Comparison of ENCODE assay signal across 14 mouse cellular contexts in genomic region chr12:73049520-73050225, GRCm38 (mm10). TPM values are rescaled to one million over a fixed set of nuclear protein-coding genes. Genes with fewer than 3 reads are reported as not detected.
A peak's percentile ranks its signal among the peaks of the same experiment; 100 is the strongest.
DNase-seq lines count a peak whose midpoint lies in the region; ATAC-seq lines count a peak whose summit lies in the region.
"Had no signal": no experiment of that assay in that cellular context is flagged by ENCODE, and none has a peak within 500 bp of the region (broad histone marks: within the 10 kb centered on the region; RNA-seq: fewer than 3 reads in every experiment).

No protein-coding gene starts in this region.

- peaks cover 17% of the 10 kb centered on the region for H3K4me1 ChIP-seq in forebrain, embryonic 11.5 days (replicated peaks; ENCODE audit: control insufficient read depth, insufficient read depth, low read length)
- H3K4me1 ChIP-seq in forebrain, embryonic 13.5 days, result peaks cover 42% of the 10 kb centered on the region
- H3K4me1 ChIP-seq in neural tube, embryonic 15.5 days, result peaks cover 30% of the 10 kb centered on the region
- peaks cover 62% of the 10 kb centered on the region for H3K4me1 ChIP-seq in limb, embryonic 12.5 days (replicated peaks)

- no peak overlapping the region for H3K9ac ChIP-seq in forebrain, embryonic 11.5 days (ENCODE audit: low read length)
- H3K9ac ChIP-seq in forebrain, embryonic 13.5 days, result no peak overlapping the region
- no peak overlapping the region for H3K9ac ChIP-seq in neural tube, embryonic 15.5 days (replicated peaks)
- H3K9ac ChIP-seq in limb, embryonic 12.5 days (replicated peaks), result no peak overlapping the region

- no peaks in the 10 kb centered on the region for H3K36me3 ChIP-seq in forebrain, embryonic 11.5 days (ENCODE audit: control insufficient read depth, insufficient read depth, low read length)
- H3K36me3 ChIP-seq in forebrain, embryonic 13.5 days (ENCODE audit: poor library complexity, severe bottlenecking), result no peaks in the 10 kb centered on the region
- no peaks in the 10 kb centered on the region for H3K36me3 ChIP-seq in neural tube, embryonic 15.5 days
- H3K36me3 ChIP-seq in limb, embryonic 12.5 days, result no peaks in the 10 kb centered on the region

- no peaks in the 10 kb centered on the region for H3K9me3 ChIP-seq in forebrain, embryonic 11.5 days (ENCODE audit: control insufficient read depth, low read length)
- H3K9me3 ChIP-seq in forebrain, embryonic 13.5 days (replicated peaks), result no peaks in the 10 kb centered on the region
- no peaks in the 10 kb centered on the region for H3K9me3 ChIP-seq in neural tube, embryonic 15.5 days (replicated peaks)
- H3K9me3 ChIP-seq in limb, embryonic 12.5 days, result no peaks in the 10 kb centered on the region

- no peak overlapping the region for H3K27ac ChIP-seq in forebrain, embryonic 11.5 days (ENCODE audit: low read depth, low read length)
- no peak overlapping the region for H3K27ac ChIP-seq in forebrain, embryonic 13.5 days
- no peak overlapping the region for H3K27ac ChIP-seq in neural tube, embryonic 15.5 days (replicated peaks)
- H3K27ac ChIP-seq in limb, embryonic 12.5 days, result no peak overlapping the region

- DNase-seq in forebrain, embryonic 11.5 days (ENCODE audit: low spot score), result peak; percentile 51
- peak; percentile 46 for DNase-seq in neural tube, embryonic 10.5 days (ENCODE audit: extremely low spot score, low spot score)
- no peak for DNase-seq in c-Kit-positive CD71-positive TER-119-positive erythroid progenitor cells, embryonic 14.5 days (ENCODE audit: low spot score)
- DNase-seq in gastrocnemius, postnatal 10 days, result no peak
- DNase-seq in thymus, postnatal 36 days, result no peak
- DNase-seq: cerebellum, adult 8-10 months; heart, postnatal 10 days; kidney, adult 11 months; kidney, postnatal 14 days; lung, postnatal 36 days; thymus, adult 2 months had no signal

- H3K4me3 ChIP-seq in forebrain, embryonic 11.5 days (ENCODE audit: low read depth, low read length), result no peak overlapping the region
- no peak overlapping the region for H3K4me3 ChIP-seq in forebrain, embryonic 13.5 days
- no peak overlapping the region for H3K4me3 ChIP-seq in neural tube, embryonic 15.5 days (replicated peaks)
- peak overlapping the region; percentile 12 for H3K4me3 ChIP-seq in limb, embryonic 12.5 days (replicated peaks)

- WGBS in forebrain, embryonic 11.5 days, result 2% methylated on average over 19 of the region's 19 CpGs
- 2% methylated on average over 19 of the region's 19 CpGs for WGBS in forebrain, embryonic 13.5 days
- 4% methylated on average over 19 of the region's 19 CpGs for WGBS in neural tube, embryonic 15.5 days
- WGBS in limb, embryonic 12.5 days, result 4% methylated on average over 19 of the region's 19 CpGs

- H3K4me2 ChIP-seq in forebrain, embryonic 11.5 days (ENCODE audit: low read depth, low read length, severe bottlenecking), result no peak overlapping the region
- H3K4me2 ChIP-seq in forebrain, embryonic 13.5 days, result no peak overlapping the region
- no peak overlapping the region for H3K4me2 ChIP-seq in neural tube, embryonic 15.5 days
- H3K4me2 ChIP-seq in limb, embryonic 12.5 days, result peak overlapping the region; percentile 71

- ATAC-seq in forebrain, embryonic 11.5 days (replicated peaks; ENCODE audit: low FRiP score), result no peak
- no peak for ATAC-seq in forebrain, embryonic 13.5 days
- ATAC-seq in neural tube, embryonic 15.5 days (ENCODE audit: low FRiP score), result no peak
- no peak for ATAC-seq in limb, embryonic 12.5 days (ENCODE audit: insufficient number of reproducible peaks, insufficient read depth, low FRiP score, low TSS enrichment, low read depth)

- H3K27me3 ChIP-seq in forebrain, embryonic 11.5 days (ENCODE audit: control insufficient read depth, insufficient read depth, low read length), result peaks cover 98% of the 10 kb centered on the region
- H3K27me3 ChIP-seq in forebrain, embryonic 13.5 days, result peaks cover 100% of the 10 kb centered on the region
- peaks cover 97% of the 10 kb centered on the region for H3K27me3 ChIP-seq in neural tube, embryonic 15.5 days (replicated peaks)
- H3K27me3 ChIP-seq in limb, embryonic 12.5 days, result peaks cover 81% of the 10 kb centered on the region

RNA-seq across cellular contexts. Expression of gene Six1, which starts 4.0 kb away (rescaled TPM):
- polyA plus RNA-seq in forebrain, embryonic 11.5 days (2014; fragmentation: Nextera tagmentation; extraction: Ambion mirVana), result 11.0 and 12.6 TPM in 2 replicates
- polyA plus RNA-seq in forebrain, embryonic 13.5 days (2015; fragmentation: Nextera tagmentation; extraction: Ambion mirVana), result 0.22 and 0.42 TPM in 2 replicates
- 2.8 and 6.8 TPM in 2 replicates for polyA plus RNA-seq in neural tube, embryonic 15.5 days (2015; fragmentation: Nextera tagmentation; extraction: Ambion mirVana)
- 60.3 and 72.1 TPM in 2 replicates for polyA plus RNA-seq in limb, embryonic 12.5 days (2016; fragmentation: Nextera tagmentation; extraction: Ambion mirVana)
- 10 to 100 TPM; 38.1 to 44.1 TPM for total RNA-seq in gastrocnemius, postnatal 10 days (2021)

Comparison
In these comparisons a context has a peak if more than half of its experiments do, and no peak if none do; other contexts are left out.
1. DNase-seq: peak in forebrain, embryonic 11.5 days (single experiment) and neural tube, embryonic 10.5 days (single experiment); none in c-Kit-positive CD71-positive TER-119-positive erythroid progenitor cells, embryonic 14.5 days (single experiment), gastrocnemius, postnatal 10 days (single experiment) and thymus, postnatal 36 days (0 of 2).